Mouse (Mus musculus): ENCODE measurements at regions not wholly inside any gene's neighbourhood (a gene's known extent, or its start where the extent isn't known, plus 50 kb on each side); places are given as distances from the start of the nearest gene placed in this dataset.

GRCm38 (mm10) chr6:6800377-6800776 lies 62.8 kb upstream of the Dlx6 start:
- 94% methylated on average over 2 of the region's 2 CpGs for whole genome bisulfite sequencing
- Histone ChIP-seq H3K27ac (ENCODE audit: insufficient read depth, low read depth, low read length) (no peak overlapping the region), H3K4me3 (ENCODE audit: insufficient read depth, low read depth, low read length) (no peak overlapping the region), H3K4me1 (ENCODE audit: control insufficient read depth, insufficient read depth, low read length) (no peaks in the 10 kb centered on the region)
- TF ChIP-seq CTCF (IDR thresholded peaks at IDR 0.05; ENCODE audit: insufficient read depth, low read depth, low read length) (no peak), POLR2A (IDR thresholded peaks at IDR 0.05; ENCODE audit: insufficient read depth, low read depth, low read length) (no peak)

GRCm38 (mm10) chr6:6801563-6802259 lies 61.4 kb upstream of the Dlx6 start:
- TF ChIP-seq POLR2A (IDR thresholded peaks at IDR 0.05; ENCODE audit: insufficient read depth, low read depth, low read length) (no peak), CTCF (IDR thresholded peaks at IDR 0.05; ENCODE audit: insufficient read depth, low read depth, low read length) (no peak)
- WGBS = 45% methylated on average over 15 of the region's 15 CpGs
- Histone ChIP-seq H3K4me3 (ENCODE audit: insufficient read depth, low read depth, low read length) (no peak overlapping the region), H3K27ac (ENCODE audit: insufficient read depth, low read depth, low read length) (no peak overlapping the region), H3K4me1 (ENCODE audit: control insufficient read depth, insufficient read depth, low read length) (no peaks in the 10 kb centered on the region)

Data from olfactory bulb, adult 2 months (tissue).